Mouse (Mus musculus) ES-Bruce4 (cell line): ENCODE measurements at regions not wholly inside any gene's neighbourhood (a gene's known extent, or its start where the extent isn't known, plus 50 kb on each side); places are given as distances from the start of the nearest gene placed in this dataset.

Experiments used
- H3K27ac ChIP-seq: 2 replicates; pipeline ENCODE4 v1.5.1; 2012; ENCODE audit warnings: low read length, inconsistent platforms; ENCODE audit not compliant: insufficient read depth
- H3K27me3 ChIP-seq: 2 replicates; pipeline ENCODE4 v1.6.1; 2012; ENCODE audit warnings: mild to moderate bottlenecking, low read length, inconsistent platforms; ENCODE audit not compliant: control insufficient read depth, poor library complexity, insufficient read depth, severe bottlenecking
- H3K36me3 ChIP-seq: 2 replicates; pipeline ENCODE4 v1.6.1; 2012; ENCODE audit warnings: inconsistent platforms, mild to moderate bottlenecking, low read length, moderate library complexity; ENCODE audit not compliant: control insufficient read depth, poor library complexity, insufficient read depth, severe bottlenecking
- H3K4me1 ChIP-seq: one replicate; pipeline ENCODE4 v1.8.1; 2011; ENCODE audit warnings: low read length; ENCODE audit not compliant: control insufficient read depth, insufficient read depth
- H3K4me3 ChIP-seq: 2 replicates; pipeline ENCODE4 v1.5.1; 2011; ENCODE audit warnings: low read depth, mild to moderate bottlenecking, low read length
- H3K9ac ChIP-seq: 2 replicates; pipeline ENCODE4 v1.6.1; 2012; ENCODE audit warnings: low read depth, mild to moderate bottlenecking, inconsistent platforms; ENCODE audit not compliant: poor library complexity, severe bottlenecking
- H3K9me3 ChIP-seq: replicated peaks from 2 replicates; pipeline ENCODE4 v1.6.1; 2012; ENCODE audit warnings: mild to moderate bottlenecking, low read length, inconsistent platforms; ENCODE audit not compliant: control insufficient read depth, poor library complexity, insufficient read depth, severe bottlenecking
- CTCF ChIP-seq: IDR thresholded peaks from one replicate; pipeline ENCODE4 v1.8.1; 2011; ENCODE audit warnings: low read depth, low read length
- EP300 ChIP-seq: IDR thresholded peaks from 2 replicates; pipeline ENCODE4 v1.6.1; 2011; ENCODE audit warnings: low read depth, low read length; ENCODE audit not compliant: insufficient read depth
- POLR2A ChIP-seq: IDR thresholded peaks from one replicate; pipeline ENCODE4 v1.8.1; 2011; ENCODE audit warnings: low read length; ENCODE audit not compliant: insufficient read depth

DNA sequence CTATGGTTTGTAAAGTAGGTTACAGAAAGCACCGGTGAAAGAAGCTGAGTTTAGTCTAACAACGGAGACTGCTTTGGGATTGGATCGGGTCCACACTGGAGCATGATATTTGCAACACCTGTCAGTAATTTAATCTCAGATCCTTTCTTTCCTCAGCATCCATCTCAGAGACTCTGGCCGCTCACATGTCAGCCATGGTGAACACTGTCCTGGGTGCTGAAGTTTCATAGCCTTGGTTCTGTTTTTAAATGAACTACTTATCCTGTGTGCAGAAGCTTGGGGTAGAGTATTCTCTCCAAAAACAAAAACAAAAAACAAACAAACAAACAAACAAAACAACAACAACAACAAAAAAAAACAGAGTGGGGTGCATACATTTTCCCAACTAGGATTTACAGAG, 600.1 kb downstream of the Nr2f2 start:
- H3K4me1 ChIP-seq, result no peaks in the 10 kb centered on the region
- H3K4me3 ChIP-seq, result no peak overlapping the region
- H3K9me3 ChIP-seq, result no peaks in the 10 kb centered on the region
- no peak overlapping the region for H3K27ac ChIP-seq
- H3K9ac ChIP-seq, result no peak overlapping the region
- no peaks in the 10 kb centered on the region; the same call in 1 of the 2 replicates for H3K27me3 ChIP-seq
- no peaks in the 10 kb centered on the region for H3K36me3 ChIP-seq
- no peak for TF ChIP-seq CTCF

DNA sequence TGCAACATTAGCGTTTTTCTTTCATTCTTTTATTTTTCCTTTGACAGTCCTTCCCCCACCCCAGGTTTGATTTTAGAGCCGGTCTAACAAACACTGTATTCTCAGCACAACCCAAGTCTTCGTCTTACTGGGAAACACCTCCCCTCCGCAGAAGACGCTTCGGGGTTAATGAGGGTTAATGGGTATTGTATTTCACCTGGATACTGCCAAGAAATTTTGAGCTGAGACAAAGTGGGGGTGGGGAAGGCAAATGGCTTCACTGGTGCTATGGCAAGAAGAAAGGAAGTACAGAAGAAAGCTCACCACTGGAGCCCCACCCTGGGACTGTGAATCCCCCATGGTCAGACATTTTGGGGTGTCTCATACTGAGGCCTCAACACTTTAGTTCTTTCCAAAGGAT, 626.0 kb downstream of the Nr2f2 start:
- Histone ChIP-seq H3K36me3 (no peaks in the 10 kb centered on the region), H3K4me3 (no peak overlapping the region), H3K4me1 (no peaks in the 10 kb centered on the region), H3K9me3 (no peaks in the 10 kb centered on the region), H3K27ac (no peak overlapping the region), H3K9ac (no peak overlapping the region), H3K27me3 (no peaks in the 10 kb centered on the region)
- TF ChIP-seq EP300 (no peak), CTCF (no peak), POLR2A (no peak)

DNA sequence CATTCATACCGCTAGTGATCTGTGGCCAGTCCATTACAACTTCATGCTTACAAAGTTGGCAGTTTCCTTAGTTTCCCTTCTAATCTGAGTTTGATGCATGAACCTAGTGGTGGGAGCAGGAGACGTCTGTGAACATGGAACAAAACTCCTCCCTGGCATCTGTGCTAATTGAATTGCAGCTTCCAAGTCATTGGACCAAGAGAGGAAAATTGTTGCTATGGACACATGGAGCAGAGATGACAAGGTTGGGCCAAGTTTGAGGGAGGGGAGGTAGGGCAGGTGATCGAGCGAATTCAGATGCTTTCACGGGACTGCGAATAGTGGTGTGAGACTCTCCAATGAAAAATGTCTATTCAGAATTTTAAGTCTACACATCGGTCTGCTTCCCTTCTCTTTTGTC, 627.5 kb downstream of the Nr2f2 start:
- H3K9ac ChIP-seq, result no peak overlapping the region
- H3K4me3 ChIP-seq, result no peak overlapping the region
- TF ChIP-seq CTCF (no peak), EP300 (no peak), POLR2A (no peak)
- no peaks in the 10 kb centered on the region for H3K27me3 ChIP-seq
- no peaks in the 10 kb centered on the region for H3K36me3 ChIP-seq
- H3K4me1 ChIP-seq, result no peaks in the 10 kb centered on the region
- no peaks in the 10 kb centered on the region for H3K9me3 ChIP-seq
- H3K27ac ChIP-seq, result no peak overlapping the region

DNA sequence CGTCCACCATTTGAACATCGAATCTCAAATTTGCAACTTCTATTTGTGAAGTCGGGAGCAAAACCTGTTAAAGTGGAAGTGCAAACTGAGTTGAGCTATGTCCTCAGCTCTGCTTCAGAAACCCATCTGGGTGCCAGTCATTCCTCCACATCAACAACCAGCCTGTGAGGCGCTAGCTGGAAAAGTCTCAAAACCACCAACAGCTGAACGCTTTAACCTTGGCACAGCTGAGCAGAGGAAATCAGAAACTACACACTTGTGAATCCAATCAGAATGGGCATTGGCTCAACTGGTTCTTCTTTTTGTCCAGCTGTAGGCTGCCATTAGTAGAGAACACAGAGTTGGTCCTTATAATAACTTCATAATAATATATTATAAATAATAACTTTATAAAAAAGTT, 651.5 kb downstream of the Nr2f2 start:
- H3K9ac ChIP-seq, result no peak overlapping the region
- no peak overlapping the region for H3K27ac ChIP-seq
- no peak overlapping the region for H3K4me3 ChIP-seq
- no peaks in the 10 kb centered on the region for H3K36me3 ChIP-seq
- no peaks in the 10 kb centered on the region for H3K27me3 ChIP-seq
- no peaks in the 10 kb centered on the region for H3K9me3 ChIP-seq
- no peaks in the 10 kb centered on the region for H3K4me1 ChIP-seq
- no peak for TF ChIP-seq CTCF
- no peak for TF ChIP-seq EP300
- no peak for TF ChIP-seq POLR2A

DNA sequence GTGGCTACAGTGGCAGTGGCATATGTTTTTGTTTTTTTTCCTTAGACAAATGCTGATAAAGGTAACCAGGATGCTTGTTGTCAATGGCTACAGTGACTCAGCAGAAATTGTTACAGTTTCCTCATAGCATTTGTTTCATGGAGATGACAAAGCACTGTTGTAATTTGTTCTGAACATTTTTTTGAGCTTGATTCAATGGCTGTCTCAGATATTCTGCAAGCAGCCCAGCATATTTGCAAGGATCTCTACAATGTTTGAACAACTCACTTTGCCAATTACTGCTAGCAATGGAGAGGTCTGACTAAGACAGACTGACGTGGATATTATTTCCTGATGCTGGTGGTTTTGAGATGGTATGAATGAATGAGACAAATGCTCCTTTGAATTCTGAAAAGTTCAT, 696.3 kb downstream of the Nr2f2 start:
- TF ChIP-seq EP300 (no peak), CTCF (no peak)
- H3K4me3 ChIP-seq, result no peak overlapping the region
- no peaks in the 10 kb centered on the region for H3K4me1 ChIP-seq
- H3K36me3 ChIP-seq, result no peaks in the 10 kb centered on the region
- no peaks in the 10 kb centered on the region for H3K9me3 ChIP-seq
- H3K27me3 ChIP-seq, result no peaks in the 10 kb centered on the region
- H3K27ac ChIP-seq, result no peak overlapping the region
- H3K9ac ChIP-seq, result no peak overlapping the region

DNA sequence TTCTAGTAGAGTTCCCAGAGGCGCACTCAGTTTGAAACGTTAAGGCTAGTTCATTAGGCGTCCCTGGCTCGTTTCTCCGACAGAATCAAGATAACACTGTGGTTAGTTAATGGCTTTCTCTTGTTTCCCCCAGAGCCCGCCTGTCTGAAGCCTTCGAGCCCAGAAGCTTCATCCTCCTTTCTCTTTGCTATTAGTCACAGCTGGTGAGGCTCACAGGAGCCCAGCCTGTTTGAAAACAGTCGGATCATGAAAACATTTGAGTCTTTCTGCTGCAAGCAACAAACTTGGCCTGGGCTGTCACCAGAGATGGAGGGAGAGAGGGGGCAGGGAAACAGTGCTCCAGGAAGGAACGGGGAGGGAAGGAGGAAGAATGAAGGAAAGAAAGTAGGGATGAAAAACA, 711.0 kb downstream of the Nr2f2 start:
- Histone ChIP-seq H3K27ac (no peak overlapping the region), H3K4me3 (no peak overlapping the region)

DNA sequence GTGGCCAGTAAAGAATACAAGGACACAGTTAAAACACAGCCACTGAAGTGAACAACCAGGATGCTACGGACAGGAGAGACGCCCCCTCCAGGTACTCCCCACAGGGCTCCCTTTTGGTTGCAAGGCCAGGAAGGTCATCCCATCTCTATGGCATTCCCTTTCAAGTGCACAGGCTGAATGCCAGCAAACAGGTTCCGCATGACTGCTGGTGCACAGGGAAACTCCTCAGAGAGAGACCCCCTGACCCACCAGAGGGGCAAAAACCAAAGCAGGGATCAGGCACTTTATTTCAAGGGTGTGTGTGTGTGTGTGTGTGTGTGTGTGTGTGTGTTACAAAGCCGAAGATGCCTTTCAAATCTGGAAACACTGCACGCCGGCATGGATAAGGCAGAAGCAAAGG, 721.1 kb downstream of the Nr2f2 start:
- H3K9me3 ChIP-seq, result no peaks in the 10 kb centered on the region
- no peaks in the 10 kb centered on the region for H3K4me1 ChIP-seq
- no peak overlapping the region for H3K9ac ChIP-seq
- no peak overlapping the region for H3K4me3 ChIP-seq
- H3K27me3 ChIP-seq, result no peaks in the 10 kb centered on the region
- H3K27ac ChIP-seq, result no peak overlapping the region
- no peaks in the 10 kb centered on the region for H3K36me3 ChIP-seq
- TF ChIP-seq CTCF (no peak), POLR2A (no peak), EP300 (no peak)

More for the DNA sequence above, 711.0 kb downstream of the Nr2f2 start:
- TF ChIP-seq EP300, result no peak
- TF ChIP-seq POLR2A, result no peak
- no peak for TF ChIP-seq CTCF
- Histone ChIP-seq H3K36me3 (no peaks in the 10 kb centered on the region), H3K9me3 (no peaks in the 10 kb centered on the region), H3K4me1 (no peaks in the 10 kb centered on the region), H3K27me3 (no peaks in the 10 kb centered on the region), H3K9ac (no peak overlapping the region)
